Mouse (Mus musculus) thymus, postnatal 14 days (tissue): ENCODE measurements around the gene Glipr2.

Experiments used
- DNase-seq: peaks from one replicate; pipeline ENCODE4 v3.0.0; 2021

Glipr2 gene

DNA sequence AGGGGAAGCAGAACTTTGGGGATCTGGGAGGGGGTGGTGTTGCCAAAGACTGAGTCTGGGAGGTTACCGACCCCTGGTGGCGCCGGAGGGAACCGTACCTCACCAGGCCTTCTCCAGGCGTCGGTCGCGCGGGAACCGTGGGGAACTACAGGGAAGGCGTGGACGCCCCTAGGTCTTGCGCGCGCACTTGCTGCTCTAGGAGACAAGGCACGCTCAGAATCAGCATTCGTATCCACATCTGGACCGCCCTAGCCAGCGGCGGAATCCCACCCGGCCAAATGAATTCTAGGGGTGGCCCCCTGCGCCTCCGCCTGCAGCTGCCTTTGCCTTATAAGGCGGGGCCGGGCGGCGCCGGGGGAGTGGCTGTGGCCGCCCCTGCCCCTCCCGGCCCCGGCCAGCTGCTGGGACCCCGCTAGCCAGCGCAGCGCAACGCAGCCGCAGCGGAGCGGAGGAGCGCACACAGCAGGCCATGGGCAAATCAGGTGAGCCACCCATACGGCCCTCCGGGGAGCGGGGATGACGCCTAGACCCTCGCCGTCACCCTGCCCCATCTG, at the start of gene Glipr2:
Glipr2 (plus strand) TSS at position 110 of the 554 bp plus-strand sequence.
- DNase-seq, result peak; percentile 90

DNA sequence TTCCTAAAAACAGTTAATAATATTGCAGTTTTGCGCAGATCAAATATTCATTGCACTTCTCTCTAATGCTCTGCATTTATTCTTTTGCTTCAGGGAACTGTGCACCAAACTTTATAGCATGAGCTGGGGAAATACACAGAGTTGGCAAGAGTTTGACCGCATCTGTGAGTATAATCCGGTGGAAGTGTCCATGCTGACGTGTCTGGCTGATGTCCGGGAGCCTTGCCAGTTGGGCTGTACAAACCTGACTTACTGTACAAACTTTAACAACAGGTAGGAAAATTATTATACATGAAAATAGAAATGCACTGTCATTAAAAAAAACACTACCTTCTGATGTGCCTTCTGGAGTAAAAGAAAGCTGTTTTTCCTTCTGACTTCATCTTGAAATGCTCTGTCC, 39.0 kb upstream of the Glipr2 start:
- no peak for DNase-seq

DNA sequence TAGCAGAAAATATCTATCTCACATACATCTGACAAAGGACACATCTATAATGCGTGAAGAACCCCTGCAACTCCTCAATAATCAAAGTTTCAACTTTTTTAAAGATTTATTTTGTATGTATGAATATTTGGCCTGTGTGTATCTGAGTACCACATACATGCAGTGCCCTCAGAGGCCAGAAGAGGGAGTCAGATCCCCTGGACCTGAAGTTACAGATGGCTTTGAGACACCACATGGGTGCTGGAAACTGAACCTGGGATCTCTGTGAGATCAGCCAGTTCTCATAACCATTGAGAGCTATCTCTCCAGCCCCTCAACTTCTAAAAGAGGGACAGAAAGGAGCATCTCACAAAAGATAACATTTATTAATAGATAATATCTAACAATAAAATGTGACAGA, 36.6 kb upstream of the Glipr2 start:
- DNase-seq, result no peak

DNA sequence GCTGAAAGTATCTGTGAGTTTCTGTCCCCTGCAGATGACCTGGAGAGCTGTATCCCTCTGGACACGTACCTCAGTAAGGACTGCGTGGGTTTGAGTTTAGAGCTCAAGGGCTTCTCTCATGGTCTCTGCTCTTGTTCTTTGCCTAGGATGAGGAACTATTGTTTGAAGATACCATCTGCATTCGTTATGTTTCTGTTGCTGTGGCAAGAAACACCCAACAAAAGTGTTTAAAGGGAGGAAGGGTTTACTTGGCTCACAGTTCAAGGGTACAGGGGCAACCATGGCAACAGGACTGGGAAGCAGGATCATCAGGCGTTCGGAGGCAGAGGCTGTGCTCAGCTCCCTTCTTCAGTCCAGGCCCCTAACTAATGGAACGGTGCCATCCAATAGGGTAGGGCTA, 32.1 kb upstream of the Glipr2 start:
- DNase-seq, result no peak

DNA sequence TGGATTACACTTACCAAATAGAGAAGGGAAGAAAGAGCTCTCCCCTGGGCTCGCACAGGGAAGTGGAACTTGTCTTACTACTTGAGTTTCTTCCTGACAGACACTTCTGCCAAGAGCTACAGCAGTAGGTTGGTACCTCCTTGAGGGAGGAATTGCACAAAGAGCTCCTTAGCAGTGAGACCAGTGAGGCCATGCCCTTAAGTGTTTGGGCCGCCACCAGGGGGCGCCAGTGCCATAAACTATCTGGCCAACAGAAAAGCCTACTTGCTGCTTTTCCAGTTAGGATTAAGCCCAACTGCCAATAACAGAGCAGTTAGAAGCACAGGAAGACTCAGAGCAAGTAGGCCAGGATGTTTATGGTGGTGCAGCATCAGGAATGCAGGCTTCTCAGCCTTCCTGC, 31.4 kb upstream of the Glipr2 start:
- peak; percentile 81 for DNase-seq

DNA sequence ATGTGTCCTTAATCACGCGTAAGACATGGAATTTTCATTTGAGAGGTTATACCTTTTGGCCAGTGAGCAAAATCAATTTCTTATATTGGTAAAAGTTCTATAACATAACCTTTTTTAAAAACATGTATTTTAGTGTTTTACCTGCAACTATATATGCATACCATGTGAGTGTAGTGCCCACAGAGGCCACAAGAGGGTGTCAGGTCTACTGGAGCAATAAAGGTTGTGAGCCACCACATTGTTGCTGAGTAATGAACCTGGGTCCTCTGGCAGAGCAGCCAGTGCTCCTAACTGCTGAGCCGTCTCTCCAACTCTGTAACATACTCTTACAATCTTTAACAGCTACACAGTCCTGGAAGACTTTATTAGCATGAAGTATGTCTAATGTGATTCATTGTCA, 29.4 kb upstream of the Glipr2 start:
- DNase-seq, result peak; percentile 57

DNA sequence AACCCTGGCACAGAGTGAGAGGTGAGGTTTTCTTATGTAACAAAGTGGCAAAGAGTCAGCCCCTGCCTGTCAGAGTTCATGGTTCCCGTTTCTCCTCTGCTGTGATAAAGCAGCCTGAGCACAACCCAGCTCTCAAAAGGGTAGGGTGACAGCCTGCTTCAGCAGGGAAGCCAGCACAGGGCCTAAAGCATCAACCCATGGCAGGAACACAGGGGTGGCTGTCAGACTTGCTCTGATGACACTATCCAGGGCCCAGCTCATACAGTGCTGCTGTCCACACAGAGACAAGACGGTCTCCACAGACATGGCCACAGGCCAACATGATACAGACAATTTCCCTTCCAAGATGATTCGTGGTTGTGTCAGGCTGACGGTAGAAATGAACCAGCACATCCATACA, 25.3 kb upstream of the Glipr2 start:
- DNase-seq, result no peak

DNA sequence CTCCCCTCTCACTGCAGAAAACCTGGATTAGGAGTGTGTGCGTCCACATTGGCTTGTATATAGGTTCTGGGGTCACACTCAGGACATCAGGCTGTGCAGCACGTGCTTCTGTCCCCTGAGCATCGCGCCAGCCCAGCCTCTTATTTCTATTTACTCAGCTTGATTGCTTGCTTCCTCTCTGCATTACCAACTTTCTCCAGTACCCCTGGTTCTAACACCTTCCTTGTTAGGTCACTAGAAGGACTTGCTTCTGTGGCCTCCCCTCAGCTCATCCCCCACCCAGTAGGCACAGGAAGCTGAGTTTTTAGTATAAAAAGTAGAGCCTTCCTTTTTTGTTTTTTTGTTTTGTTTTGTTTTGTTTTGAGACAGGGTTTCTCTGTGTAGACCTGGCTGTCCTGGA, 21.0 kb upstream of the Glipr2 start:
- no peak for DNase-seq

DNA sequence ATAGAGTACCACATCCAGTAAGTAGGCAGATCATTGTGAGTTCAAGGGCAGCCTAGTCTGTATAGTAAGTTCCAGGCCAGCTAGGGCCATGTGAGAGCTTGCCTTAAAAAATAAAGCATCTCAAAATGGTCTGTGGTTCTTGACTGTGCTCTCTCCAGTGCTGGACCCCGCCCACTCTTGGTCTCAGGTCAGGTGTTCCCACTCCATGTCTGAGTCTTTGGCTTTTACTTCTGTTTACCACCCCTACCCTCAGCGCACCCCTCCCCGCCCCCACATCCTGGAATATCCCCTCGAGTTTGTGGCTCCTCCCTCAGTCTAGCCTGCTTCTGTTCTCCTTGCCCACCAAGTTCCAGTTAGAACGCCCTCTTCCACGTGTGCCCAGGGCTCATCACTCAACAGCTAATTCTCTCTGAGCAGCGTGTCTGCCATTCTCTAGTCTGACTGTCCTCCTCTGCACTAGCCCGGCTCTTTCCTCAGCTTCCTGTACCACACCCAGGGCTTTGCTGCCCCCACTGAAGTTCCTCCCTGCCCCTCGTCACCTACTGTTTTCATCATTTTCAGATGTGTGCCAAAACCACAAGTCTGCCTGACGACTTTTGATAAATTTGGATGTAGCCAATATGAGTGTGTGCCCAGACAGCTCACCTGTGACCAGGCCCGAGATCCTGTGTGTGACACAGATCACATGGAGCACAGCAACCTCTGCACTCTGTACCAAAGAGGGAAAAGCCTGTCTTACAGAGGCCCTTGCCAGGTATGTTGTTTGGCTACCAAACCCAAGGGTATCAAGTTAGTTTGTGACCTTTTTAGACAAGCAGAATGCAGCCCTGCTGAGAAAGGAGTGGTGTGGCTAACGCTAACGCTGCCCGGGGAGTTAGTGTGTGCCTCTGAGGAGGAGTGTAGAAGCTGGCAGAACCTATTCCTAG, 20.2 kb upstream of the Glipr2 start:
- peak; percentile 13 for DNase-seq

DNA sequence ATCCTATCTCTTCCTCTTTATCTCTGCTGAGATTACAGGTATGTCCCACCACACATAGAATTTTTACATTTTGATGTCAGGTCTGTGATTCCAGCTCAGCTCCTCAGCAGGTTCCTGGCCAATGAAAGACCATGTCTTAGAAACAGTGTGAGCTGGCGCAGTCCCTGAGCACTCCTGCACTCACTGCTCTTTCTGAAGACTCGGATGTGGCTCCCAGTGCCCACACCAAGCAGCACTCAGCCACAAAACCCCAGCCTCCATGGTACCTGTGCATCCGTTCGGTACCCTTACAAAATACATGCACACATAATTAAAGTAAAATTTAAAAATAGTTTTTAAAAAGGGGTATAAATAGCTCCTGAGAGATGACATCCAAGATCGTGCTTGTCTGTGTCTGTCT, 15.9 kb upstream of the Glipr2 start:
- DNase-seq, result no peak

DNA sequence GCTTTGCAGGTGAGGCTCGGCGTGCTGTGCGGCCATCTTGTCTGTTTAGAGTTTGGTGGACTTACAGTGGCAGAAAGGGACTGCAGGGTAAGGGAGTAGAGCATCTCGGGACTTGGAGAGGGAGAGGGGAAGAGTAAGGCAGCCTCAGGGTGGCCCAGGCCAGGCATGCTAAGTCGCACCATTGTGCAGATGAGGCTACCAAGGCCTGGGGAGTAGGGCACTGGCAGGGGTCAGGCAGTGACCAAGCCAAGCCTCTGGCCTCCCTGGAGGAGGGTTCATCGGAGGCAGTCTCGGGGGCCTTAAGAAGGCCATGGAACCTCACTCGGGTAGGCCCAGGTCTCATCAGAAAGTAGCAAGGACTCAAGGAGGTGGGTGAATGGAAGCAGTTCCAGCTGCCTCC, 14.8 kb upstream of the Glipr2 start:
- no peak for DNase-seq

DNA sequence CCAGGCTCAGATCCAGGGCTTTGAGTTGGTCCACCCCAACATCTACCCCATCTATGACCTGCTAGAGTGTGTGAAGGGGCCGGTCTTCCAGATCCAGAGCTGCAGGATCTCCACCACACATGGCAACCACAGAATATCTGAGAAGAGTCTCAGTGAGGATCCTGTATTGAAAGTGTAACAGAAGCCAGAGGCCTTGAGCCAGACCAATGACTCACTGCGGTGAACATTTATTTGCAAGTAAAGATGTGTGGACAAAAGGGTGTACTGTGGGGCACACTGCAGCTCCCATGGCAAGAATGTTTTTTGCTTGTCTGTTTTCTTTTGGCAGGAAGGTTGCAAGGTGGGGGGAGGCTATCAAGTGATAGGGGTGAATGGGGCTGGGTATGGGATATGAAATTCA, 9.6 kb upstream of the Glipr2 start:
- no peak for DNase-seq

DNA sequence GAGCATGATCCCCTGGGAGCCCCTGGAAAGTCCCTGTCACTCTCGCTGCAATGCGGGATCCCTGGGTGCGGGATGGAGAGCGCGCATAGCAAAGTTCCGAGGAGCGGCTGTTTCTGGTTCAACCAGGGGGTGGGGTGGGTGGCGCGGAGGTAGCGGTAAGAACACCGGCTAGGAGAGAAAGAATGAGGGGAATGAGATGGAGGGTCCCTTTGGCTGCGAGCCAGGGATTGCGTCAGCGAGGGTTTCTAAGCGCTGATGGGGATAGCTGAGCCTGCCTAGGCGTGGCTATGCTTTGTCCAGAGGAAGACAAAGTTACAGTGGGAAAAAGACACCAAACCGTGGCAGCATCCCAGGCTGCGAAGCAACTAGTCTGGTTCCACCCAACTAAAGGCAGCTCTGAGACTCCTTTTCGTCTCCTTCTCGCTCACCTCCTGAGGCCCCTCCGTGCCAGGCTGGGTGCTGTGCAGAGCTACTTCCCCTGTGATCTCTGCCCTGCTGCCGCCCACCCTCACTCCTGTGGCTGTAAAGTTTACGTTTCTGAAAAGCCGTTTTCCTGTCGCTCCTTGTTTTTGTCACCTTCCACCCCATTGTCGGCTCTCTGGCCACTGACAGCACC, 753 bp downstream of the Glipr2 start:
- DNase-seq, result peak; percentile 67

DNA sequence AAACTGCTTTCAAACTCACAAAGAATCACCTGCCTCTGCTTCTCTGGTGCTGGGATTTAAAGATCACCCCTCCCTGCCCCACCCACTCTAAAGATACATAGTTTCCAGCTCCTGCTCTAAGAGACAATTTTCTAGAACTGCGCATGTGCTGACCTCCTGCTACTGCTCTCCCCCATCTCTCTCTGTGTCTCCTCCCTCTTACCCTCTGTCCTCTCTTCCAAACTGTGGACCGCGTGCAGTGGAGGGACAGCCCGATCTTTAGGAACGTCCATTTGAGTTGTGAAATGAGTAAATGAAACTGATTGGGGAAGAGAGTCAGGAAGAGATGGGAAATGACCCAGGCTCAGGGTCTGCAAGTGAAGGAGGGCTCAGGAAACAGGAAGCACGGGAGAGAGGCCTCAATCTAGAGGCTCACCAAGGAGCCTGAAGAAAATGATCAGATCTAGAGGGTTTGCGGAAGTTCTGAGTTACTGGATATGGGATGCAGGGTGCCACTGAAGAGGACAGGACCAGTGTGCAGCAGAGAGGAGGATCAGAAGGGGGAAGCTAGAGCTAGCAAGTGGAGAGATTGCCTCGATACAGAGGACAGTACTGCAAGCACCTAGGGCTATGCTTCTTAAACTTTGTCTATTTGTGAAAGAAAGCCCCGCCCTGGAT, 2.5 kb downstream of the Glipr2 start:
- no peak for DNase-seq

DNA sequence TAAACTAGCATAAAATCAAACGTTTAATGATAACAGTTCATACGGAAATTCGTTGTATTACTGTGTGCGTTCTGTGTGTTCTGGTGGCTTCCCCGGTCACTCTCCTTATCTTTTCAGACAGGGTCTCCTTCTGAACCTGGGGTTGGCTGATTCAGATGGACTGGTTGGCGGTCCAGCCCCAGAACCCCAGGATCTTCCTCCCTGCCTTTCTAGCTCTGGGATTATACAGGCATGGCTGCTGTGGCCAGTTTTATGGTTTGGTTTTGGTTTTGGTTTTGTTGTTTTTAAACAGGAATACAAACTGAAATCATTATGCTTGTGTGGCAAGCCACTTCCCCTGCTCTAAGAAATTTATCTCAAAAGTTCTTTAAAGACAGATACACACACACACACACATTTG, 3.0 kb downstream of the Glipr2 start:
- DNase-seq, result no peak

DNA sequence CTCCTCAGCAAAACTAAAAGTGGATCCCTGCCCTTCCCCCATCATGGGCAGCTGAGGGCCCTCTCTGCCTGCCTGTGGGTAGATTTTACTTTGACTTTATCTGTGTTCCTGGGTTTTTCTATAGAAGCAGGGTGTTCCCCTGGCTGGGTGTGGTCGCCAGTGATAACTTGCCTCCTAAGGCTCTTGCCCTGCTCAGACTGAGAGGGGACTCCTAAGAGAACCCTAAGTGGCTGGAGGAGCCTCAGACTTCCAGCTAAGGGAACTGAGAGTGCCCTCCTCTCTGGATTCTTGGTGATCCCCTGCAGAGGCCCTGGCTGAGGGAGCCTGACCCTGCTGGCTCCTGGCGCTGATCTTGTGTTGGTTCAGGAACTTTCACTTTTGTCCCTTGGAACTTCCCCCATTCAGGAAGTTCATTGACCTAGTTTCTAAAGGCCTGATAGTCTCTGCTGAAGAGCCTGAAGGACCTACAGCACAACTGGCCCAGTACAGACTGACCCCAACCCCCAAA, 7.2 kb downstream of the Glipr2 start:
- DNase-seq, result peak; percentile 37

DNA sequence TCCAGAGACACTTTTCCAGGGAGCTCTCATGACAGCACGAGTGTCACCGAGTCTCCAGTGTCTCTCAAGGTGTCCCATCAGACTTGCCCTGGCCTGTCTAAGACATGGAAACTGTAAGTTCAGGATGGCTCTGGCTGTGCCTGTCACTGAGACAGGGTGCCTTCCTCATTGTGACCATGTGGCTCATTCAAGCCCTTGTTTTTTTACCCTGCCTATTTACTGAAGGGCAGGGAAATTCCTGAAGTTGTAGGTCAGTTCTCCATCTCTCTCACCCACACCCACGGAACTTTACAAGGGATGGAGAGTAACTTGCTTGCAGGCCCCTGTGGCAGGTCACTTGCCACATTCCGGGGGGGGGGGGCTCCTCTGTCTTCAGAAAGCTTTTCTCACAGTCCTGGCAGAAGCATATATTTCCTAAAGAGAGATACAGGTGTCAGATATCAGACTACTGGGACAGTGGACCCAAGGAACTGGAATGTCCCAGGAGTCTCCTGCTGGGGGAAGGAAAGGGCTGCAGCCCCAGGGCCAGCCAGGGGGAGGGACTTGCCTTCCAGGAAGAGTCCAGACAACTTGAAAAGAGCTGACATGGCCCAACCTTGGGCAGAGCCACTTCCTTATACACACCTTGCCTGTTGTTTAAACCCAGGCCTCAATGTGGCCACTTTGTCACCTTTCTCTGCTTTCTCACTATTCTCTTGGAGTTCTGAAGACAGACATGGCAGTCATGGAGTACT, 7.9 kb downstream of the Glipr2 start:
- no peak for DNase-seq

DNA sequence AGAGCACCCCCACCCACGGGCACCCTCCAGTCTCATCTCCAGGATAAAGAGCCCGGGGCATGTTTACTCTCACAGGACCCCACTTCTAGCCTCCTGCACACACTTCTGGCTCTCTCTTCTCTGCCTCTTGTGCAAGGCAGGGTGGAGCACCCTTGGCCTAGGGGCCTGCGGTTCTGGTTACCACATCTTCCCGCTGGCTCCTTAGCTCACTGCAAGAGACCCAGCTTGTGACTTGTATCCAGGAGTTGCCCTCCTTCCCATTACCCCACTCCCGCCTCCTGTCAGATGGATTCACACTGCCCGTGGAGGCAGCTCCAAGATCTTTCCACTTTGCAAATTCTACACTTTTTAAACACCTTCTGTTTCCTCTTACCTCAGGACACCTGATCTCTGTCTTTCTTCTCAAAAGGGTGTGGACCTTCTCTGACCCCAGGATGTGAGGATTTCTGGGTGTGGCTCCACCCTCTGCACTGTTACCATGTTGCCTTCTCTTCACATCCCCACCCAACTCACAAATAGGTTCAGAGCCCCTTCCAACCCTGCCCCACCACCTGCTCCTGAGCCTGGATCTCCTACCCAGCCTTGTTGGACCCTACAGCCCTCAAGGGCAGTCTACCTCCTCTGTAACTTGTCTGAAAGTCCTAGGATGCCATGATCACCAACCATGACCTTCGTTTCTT, 8.8 kb downstream of the Glipr2 start:
- no peak for DNase-seq

DNA sequence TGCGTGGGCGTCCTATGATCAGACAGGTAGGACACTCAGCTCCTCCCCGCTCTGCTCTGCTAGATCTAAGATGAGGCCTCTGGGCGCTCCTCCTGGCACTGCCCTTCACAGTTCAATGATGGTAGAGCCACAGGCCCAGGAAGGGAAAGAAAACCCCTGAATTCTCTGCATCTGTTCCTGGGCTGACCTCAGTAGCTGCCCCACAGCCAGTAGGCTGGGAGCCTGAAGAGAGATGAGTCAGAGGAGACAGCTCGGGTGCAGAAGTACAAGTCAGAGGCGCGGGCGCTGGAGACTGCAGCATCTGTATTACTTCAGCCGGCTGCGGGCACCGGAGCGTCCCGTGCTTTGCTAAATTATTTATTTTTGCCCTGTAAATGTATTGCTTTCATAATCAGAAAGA, 11.4 kb downstream of the Glipr2 start:
- DNase-seq, result no peak

DNA sequence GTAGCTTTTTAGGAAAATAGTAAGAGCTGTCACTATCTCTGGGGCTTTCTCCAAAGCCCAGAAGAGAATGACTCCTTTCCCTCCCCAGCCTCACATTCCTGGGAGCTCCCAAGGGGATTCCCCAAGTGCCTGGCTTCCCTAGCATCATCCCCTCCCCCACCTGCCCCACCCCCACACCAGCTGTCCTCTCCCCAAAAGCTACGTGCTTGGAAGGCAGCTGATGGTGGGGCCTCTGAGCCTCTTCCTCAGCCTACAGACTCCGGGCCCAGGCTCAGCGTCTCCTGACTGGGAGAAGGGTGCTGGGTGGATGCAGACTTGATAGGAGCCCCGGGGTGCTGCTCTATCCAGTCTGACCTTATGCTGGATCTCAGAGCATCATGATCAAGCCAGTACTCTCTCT, 12.2 kb downstream of the Glipr2 start:
- DNase-seq, result no peak

DNA sequence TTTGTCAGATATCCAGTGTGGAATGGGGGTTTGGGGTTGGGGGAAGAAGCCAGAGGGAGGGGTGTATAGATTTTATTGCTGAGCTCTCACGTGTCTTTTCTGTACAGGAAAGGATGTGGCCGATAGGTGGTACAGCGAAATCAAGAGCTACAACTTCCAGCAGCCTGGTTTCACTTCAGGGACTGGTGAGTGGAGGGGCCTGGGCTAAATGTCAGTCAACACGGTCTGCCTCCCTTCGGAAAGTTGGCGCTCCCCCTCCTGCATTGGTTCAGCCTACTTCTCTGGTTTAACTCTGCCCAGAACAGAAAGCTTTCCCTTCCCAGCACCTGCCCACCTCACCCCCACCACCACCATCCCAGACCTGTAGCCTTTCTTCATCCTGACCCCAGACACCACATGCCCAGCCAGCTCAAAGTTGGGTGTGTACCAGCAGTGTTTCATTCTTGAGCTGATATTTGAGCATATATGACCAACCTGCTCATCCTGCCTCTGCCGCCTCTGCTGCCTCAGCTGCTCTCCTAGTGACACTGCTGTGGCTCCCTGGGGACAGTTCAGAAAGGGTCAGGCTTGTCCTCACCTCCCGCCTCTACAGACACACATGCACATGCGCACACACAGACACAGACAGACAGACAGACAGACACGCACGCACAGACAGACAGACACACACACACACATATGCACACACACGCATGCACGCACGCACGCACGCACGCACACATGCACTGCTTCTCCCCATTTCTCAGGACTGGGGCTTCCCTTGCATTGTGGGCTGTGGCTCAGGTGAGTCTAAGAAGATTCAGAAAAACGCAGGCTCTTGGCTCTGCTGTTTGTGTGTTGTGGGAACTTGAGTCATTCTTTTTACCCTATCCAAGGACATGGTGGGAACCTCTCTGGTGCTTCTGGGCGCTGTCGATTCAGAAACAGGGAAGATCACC, 13.5 kb downstream of the Glipr2 start:
- peak; percentile 39 for DNase-seq
